Mouse (Mus musculus) C2C12 (cell line): Measurements from ENCODE around the gene Slc25a12.

Source experiments
- CTCF ChIP-seq: IDR thresholded peaks from one replicate; pipeline ENCODE4 v1.5.1; 2011; ENCODE audit not compliant: control insufficient read depth, insufficient read depth, insufficient read length
- MAX ChIP-seq: IDR thresholded peaks from one replicate; pipeline ENCODE4 v1.6.1; 2011; ENCODE audit warnings: mild to moderate bottlenecking, control low read depth
- MYOD1 ChIP-seq: IDR thresholded peaks from one replicate; pipeline ENCODE4 v1.6.1; 2011; ENCODE audit warnings: low read depth; ENCODE audit not compliant: control insufficient read depth, insufficient read length
- USF1 ChIP-seq: IDR thresholded peaks from one replicate; pipeline ENCODE4 v1.6.1; 2011; ENCODE audit warnings: low read depth, mild to moderate bottlenecking, control low read depth, moderate library complexity

- TF ChIP-seq CTCF (no peak), MAX (no peak), MYOD1 (no peak), USF1 (no peak)
These were observed 27.4 kb downstream of the Slc25a12 start for GRCm38 (mm10) chr2:71340126-71340525.
